Mouse (Mus musculus): ENCODE measurements around the gene Hnrnpu. TPM values are rescaled to one million over a fixed set of nuclear protein-coding genes. Genes with fewer than 3 reads are reported as not detected.
"Not testable (repeated sequence)": the region's sequence is repeated elsewhere in the genome, so short reads cannot be mapped to it uniquely, and the experiment has no call there.

Gene Hnrnpu
- polyA plus RNA-seq, 1 experiment from 2014 or later, result 362 TPM

DNA sequence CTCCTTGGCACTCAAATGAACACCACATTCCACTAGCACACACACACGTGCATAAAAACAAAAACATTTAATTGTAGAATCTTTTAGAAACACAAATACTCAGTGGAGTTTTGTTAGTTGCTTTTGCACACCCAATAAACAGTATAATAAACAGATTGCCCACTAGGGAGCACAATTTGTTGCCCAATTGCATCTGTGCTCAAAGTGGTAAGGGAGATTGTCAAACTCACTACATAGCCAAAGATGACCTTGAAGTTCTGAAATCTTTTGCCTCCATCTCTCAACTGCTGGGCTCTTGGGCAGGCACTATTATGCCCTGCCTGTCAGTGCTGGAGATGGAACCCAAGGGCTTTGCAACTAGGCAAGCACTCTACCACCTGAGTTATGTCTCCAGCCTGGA, 27.5 kb downstream of the Hnrnpu start:
- WGBS, result 49% methylated on average over 1 of the region's 1 CpGs
- no peak overlapping the region for H3K27ac ChIP-seq (replicated peaks)
- no peaks in the 10 kb centered on the region for H3K27me3 ChIP-seq
- no peak overlapping the region for H3K4me2 ChIP-seq (replicated peaks)
- no peaks in the 10 kb centered on the region for H3K4me1 ChIP-seq
- no peak overlapping the region for H3K9ac ChIP-seq
- H3K36me3 ChIP-seq, result no peaks in the 10 kb centered on the region
- no peak overlapping the region for H3K4me3 ChIP-seq (replicated peaks)
- no peaks in the 10 kb centered on the region for H3K9me3 ChIP-seq (replicated peaks)
- no peak for ATAC-seq (ENCODE audit: insufficient number of reproducible peaks, low FRiP score, low TSS enrichment, low read depth)

DNA sequence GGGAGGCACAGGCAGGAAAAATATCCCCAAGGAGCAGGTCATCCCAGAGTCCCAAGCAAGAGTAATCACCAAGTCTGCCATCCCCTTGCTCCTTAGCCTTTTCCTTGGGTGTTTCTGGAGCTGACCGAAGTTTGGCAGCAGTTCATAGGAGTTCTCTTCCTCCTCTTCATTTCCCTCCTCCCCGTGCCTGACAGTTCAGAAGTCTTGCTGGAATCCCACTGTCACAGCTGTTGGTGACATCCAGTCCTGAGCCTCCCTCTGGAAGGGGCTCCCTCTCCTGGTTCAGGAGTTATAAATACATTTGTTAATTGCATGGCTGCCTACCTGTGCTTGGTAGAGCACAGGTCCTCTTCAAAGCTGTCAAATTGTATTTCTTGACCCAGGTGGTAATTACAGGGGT, 28.1 kb downstream of the Hnrnpu start:
- Histone ChIP-seq H3K27me3 (no peaks in the 10 kb centered on the region), H3K9ac (no peak overlapping the region), H3K4me2 (replicated peaks) (no peak overlapping the region), H3K4me1 (no peaks in the 10 kb centered on the region), H3K27ac (replicated peaks) (no peak overlapping the region), H3K36me3 (no peaks in the 10 kb centered on the region), H3K9me3 (replicated peaks) (no peaks in the 10 kb centered on the region), H3K4me3 (replicated peaks) (no peak overlapping the region)
- ATAC-seq (ENCODE audit: insufficient number of reproducible peaks, low FRiP score, low TSS enrichment, low read depth), result no peak
- WGBS, result 73% methylated on average over 2 of the region's 2 CpGs

DNA sequence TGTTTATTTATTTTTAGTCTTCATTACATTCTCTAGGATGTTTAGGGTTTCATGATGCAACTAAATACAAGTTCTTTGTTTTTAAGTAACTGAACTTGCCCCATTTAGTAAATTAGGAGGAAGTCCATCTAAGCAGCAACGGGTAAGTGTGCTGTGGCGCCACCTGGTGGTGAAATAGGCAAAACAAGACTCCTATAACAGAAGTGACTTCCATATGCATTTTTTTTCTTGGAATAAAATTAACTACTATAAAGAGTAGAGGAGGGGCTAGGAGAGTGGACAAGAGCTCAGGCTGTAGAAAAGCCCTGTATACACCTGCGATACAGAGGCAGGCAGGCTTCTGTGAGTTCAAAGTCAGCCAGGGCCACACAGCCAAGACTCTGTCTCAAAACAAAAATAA, 34.2 kb downstream of the Hnrnpu start:
- Histone ChIP-seq H3K27me3 (no peaks in the 10 kb centered on the region), H3K27ac (replicated peaks) (no peak overlapping the region), H3K4me3 (replicated peaks) (no peak overlapping the region), H3K36me3 (no peaks in the 10 kb centered on the region), H3K4me2 (replicated peaks) (no peak overlapping the region), H3K9ac (no peak overlapping the region), H3K9me3 (replicated peaks) (no peaks in the 10 kb centered on the region), H3K4me1 (no peaks in the 10 kb centered on the region)
- 28% methylated on average over 3 of the region's 3 CpGs for WGBS
- ATAC-seq (ENCODE audit: insufficient number of reproducible peaks, low FRiP score, low TSS enrichment, low read depth), result no peak

- not testable (repeated sequence) for H3K36me3 ChIP-seq; ATAC-seq (ENCODE audit: insufficient number of reproducible peaks, low FRiP score, low TSS enrichment, low read depth); H3K4me3 ChIP-seq (replicated peaks); H3K4me1 ChIP-seq; H3K27me3 ChIP-seq; H3K9ac ChIP-seq; H3K27ac ChIP-seq (replicated peaks); H3K4me2 ChIP-seq (replicated peaks); H3K9me3 ChIP-seq (replicated peaks)
- WGBS, result 86% methylated on average over 2 of the region's 2 CpGs
Observed at GRCm38 (mm10) chr1:178301261-178301660, 36.3 kb downstream of the Hnrnpu start.

DNA sequence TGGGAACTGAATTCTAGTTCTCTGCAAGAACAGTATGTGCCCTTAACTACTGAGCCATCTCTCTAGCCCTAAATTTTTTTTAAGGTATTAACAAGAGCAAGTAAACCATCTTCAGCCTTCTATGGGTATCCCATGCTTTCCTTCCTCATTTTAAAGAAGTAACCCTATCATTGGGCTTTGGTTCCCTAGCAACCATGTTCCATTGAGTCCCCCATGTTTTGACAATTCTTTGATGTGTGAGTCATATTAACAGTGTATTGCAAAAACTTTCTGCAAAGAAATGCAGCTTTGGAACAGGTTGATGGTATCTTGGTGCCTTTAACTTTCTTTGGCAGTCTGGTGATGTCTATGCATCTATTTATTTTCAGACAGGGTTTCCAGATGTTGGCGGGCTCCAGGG, 43.5 kb downstream of the Hnrnpu start:
- Histone ChIP-seq H3K9me3 (replicated peaks) (no peaks in the 10 kb centered on the region), H3K36me3 (no peaks in the 10 kb centered on the region), H3K9ac (no peak overlapping the region), H3K4me1 (no peaks in the 10 kb centered on the region), H3K4me3 (replicated peaks) (no peak overlapping the region), H3K27ac (replicated peaks) (no peak overlapping the region), H3K4me2 (replicated peaks) (no peak overlapping the region), H3K27me3 (no peaks in the 10 kb centered on the region)
- no peak for ATAC-seq (ENCODE audit: insufficient number of reproducible peaks, low FRiP score, low TSS enrichment, low read depth)
- 90% methylated on average over 1 of the region's 1 CpGs for WGBS

DNA sequence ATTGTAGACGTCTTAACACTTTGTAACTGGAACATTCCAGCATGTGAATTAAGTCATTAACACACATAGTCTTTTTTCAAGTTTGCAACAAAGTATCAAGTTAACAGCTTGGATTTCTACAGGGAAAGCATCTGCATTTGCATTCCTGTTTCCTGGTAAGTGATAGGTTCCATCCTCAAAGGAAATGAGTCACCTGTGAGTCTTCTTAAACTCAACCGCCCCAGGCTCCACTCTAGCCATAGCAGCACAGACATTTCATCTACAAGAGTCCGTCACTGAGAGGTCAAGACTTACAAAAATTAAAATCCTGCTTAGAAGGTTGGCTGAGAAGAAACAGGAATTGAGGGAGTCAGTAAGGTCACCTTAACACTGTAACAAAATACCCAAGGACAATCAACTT, 45.9 kb downstream of the Hnrnpu start:
- H3K27me3 ChIP-seq, result no peaks in the 10 kb centered on the region
- 65% methylated on average over 3 of the region's 3 CpGs for WGBS

GRCm38 (mm10) chr1:178287601-178288176, 49.9 kb downstream of the Hnrnpu start:
- WGBS, result 53% methylated on average over 8 of the region's 8 CpGs
- no peak overlapping the region for H3K27ac ChIP-seq (replicated peaks)
- H3K36me3 ChIP-seq, result no peaks in the 10 kb centered on the region
- no peaks in the 10 kb centered on the region for H3K4me1 ChIP-seq
- ATAC-seq (ENCODE audit: insufficient number of reproducible peaks, low FRiP score, low TSS enrichment, low read depth), result no peak
- H3K4me3 ChIP-seq (replicated peaks), result no peak overlapping the region
- no peaks in the 10 kb centered on the region for H3K27me3 ChIP-seq
- no peak overlapping the region for H3K4me2 ChIP-seq (replicated peaks)
- H3K9ac ChIP-seq, result no peak overlapping the region
- H3K9me3 ChIP-seq (replicated peaks), result no peaks in the 10 kb centered on the region

More for the DNA sequence above, 45.9 kb downstream of the Hnrnpu start:
- H3K27ac ChIP-seq (replicated peaks), result no peak overlapping the region
- H3K36me3 ChIP-seq, result no peaks in the 10 kb centered on the region
- H3K9ac ChIP-seq, result no peak overlapping the region
- H3K9me3 ChIP-seq (replicated peaks), result no peaks in the 10 kb centered on the region
- no peak for ATAC-seq (ENCODE audit: insufficient number of reproducible peaks, low FRiP score, low TSS enrichment, low read depth)
- H3K4me3 ChIP-seq (replicated peaks), result no peak overlapping the region
- H3K4me1 ChIP-seq, result no peaks in the 10 kb centered on the region
- no peak overlapping the region for H3K4me2 ChIP-seq (replicated peaks)

DNA sequence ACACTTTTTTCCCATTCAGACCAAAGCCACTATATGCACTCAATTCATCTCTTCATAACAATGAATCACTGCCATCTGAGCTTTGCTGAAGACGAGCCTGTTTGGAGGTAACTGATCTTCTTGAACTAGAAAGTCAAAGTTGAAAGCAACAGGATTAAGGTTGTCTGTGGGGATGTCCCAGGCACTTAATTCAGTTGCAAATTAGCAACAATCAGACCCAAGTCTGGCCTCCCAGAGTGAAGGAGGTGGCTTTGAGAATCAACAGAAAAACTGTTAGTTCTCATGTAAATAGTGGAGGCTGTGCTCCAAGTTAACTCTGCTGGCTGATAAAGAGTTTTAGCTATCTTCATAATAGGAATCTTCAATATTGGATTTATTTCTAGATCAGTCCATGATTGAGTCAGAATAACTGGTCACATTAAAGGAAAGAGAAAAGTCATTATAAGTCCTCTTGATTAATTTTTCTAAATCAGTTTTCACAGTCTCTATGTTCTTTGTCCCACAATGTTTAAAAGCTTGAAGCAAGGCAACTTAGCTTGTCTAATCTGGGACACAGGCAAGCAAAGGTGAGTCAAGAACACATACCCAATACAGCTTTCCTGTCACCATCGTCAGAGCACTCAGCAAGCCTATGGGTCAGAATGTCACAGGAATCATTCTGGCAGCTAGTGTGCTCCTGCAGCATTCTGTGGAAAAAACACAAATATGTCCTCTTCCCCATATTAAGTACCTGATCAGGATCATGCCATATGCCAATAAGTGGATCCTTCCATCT, 53.5 kb downstream of the Hnrnpu start:
- Histone ChIP-seq H3K27ac (replicated peaks) (no peak overlapping the region), H3K36me3 (no peaks in the 10 kb centered on the region), H3K4me2 (replicated peaks) (no peak overlapping the region), H3K4me1 (no peaks in the 10 kb centered on the region), H3K9ac (no peak overlapping the region), H3K27me3 (no peaks in the 10 kb centered on the region), H3K9me3 (replicated peaks) (no peaks in the 10 kb centered on the region), H3K4me3 (replicated peaks) (no peak overlapping the region)
- no peak for ATAC-seq (ENCODE audit: insufficient number of reproducible peaks, low FRiP score, low TSS enrichment, low read depth)
- 67% methylated on average over 2 of the region's 2 CpGs for WGBS

DNA sequence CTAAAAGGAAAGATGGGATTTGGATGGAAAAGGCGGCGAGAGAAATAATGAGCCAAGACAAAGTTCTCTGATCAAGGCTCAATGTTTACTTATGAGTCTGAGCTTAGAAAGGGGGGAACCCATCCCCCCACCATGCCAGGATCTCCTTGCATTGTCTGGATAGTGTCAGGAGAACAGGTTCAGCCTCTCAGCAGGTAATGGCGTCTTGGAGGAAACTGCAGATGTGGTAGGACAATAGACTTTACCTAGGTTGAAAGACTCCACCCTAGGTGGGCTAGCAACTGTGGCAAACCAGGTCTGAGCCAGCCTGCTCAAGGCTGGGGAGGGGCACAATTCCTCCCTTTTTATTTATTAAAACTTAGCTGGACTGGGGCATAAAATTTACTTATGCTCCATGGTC, 54.3 kb downstream of the Hnrnpu start:
- not testable (repeated sequence) for H3K27me3 ChIP-seq; H3K9me3 ChIP-seq (replicated peaks); H3K4me3 ChIP-seq (replicated peaks); ATAC-seq (ENCODE audit: insufficient number of reproducible peaks, low FRiP score, low TSS enrichment, low read depth); H3K4me1 ChIP-seq; H3K27ac ChIP-seq (replicated peaks); H3K36me3 ChIP-seq; H3K4me2 ChIP-seq (replicated peaks); H3K9ac ChIP-seq
- WGBS, result 85% methylated on average over 3 of the region's 3 CpGs

DNA sequence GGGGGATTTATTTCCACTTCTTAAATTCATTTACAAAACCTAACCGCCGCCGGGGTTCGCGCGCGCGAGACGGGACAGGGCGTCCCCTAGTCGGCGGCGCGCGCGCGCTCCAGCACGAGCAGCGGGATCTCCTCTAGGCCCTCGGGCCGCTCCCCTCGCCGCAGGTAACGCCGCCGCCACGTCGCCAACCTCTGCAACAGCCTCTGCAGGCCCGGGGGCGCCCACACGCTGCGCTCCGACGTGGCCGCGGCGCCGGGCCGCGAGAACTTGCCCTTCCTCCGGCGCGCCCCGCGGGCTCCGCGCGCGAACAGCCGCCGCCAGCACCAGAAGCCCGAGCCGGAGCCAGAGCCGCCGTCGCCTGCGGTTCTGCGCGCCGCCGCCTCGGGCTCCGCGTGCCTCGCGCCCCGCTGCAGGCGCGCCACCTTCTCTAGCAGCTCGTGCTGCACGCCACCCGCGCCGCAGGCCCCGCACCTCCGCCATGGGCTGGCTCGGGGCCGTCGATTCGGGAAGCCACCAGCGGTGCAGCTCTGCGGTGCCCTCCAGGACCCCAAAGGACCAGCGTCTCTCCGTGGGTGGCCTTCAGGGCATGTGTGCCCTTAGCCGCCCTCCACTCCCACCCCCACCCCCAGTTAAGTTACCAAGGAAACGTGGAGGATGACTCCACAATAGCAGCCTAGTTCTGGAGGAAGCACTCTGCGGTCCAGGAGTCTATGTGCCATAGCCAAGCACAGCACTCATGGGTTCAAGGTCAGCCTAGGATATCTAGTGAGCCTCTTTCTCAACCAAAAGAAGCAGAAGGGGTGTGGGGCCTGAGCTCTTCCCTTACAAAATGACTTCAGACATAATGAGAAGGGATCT, 61.3 kb downstream of the Hnrnpu start:
- under 1% methylated on average over 80 of the region's 87 CpGs for whole genome bisulfite sequencing
- Histone ChIP-seq H3K4me2 (replicated peaks) (peak overlapping the region; percentile 87), H3K9ac (peak overlapping the region; percentile 66)

DNA sequence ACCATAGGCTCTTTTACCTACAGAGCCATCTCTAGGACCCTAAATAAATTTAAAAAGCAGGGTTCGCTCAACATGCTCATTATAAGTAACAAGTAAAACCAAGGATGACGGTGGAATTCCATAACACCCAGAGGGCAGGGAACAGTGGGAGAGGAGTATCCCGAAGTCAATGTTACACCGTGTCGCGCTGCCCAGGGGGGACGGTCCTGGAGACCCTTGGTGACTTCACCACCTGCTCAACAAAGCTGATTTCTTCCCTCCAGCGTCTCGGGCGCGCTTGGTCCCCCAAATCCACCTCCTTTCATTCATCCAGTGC, 61.9 kb downstream of the Hnrnpu start:
- H3K4me1 ChIP-seq, result 0 out of 2 replicates have a peak, but pooled peaks cover 5% of the 10 kb centered on the region
- ATAC-seq (ENCODE audit: insufficient number of reproducible peaks, low FRiP score, low TSS enrichment, low read depth), result no peak
- peak overlapping the region; percentile 85; the same call in 1 of the 2 replicates for H3K27ac ChIP-seq (replicated peaks)
- peak overlapping the region; percentile 68 for H3K4me3 ChIP-seq (replicated peaks)
- H3K9ac ChIP-seq, result peak overlapping the region; percentile 66
- H3K27me3 ChIP-seq, result no peaks in the 10 kb centered on the region
- H3K4me2 ChIP-seq (replicated peaks), result peak overlapping the region; percentile 87
- no peaks in the 10 kb centered on the region for H3K9me3 ChIP-seq (replicated peaks)
- no peaks in the 10 kb centered on the region for H3K36me3 ChIP-seq
- 6% methylated on average over 11 of the region's 11 CpGs for WGBS

More for the DNA sequence above, 61.3 kb downstream of the Hnrnpu start:
- no peaks in the 10 kb centered on the region for H3K27me3 ChIP-seq
- H3K36me3 ChIP-seq, result no peaks in the 10 kb centered on the region
- H3K9me3 ChIP-seq (replicated peaks), result no peaks in the 10 kb centered on the region
- H3K27ac ChIP-seq (replicated peaks), result peak overlapping the region; percentile 85
- peak; percentile 86 for ATAC-seq (ENCODE audit: insufficient number of reproducible peaks, low FRiP score, low TSS enrichment, low read depth)
- 0 out of 2 replicates have a peak, but pooled peaks cover 5% of the 10 kb centered on the region for H3K4me1 ChIP-seq
- peak overlapping the region; percentile 68 for H3K4me3 ChIP-seq (replicated peaks)
